Mouse (Mus musculus) kidney, adult 2 months (tissue): ENCODE measurements around the gene Scfd2. TPM values are rescaled to one million over a fixed set of nuclear protein-coding genes. Genes with fewer than 3 reads are reported as not detected.

Experiments
- DNase-seq: peaks from one replicate; pipeline ENCODE4 v3.0.0; 2021
- H3K27ac ChIP-seq: fragments of 200-500 bp; 2 replicates; pipeline ENCODE4 v1.5.1; 2012; ENCODE audit warnings: low read depth, low read length, control low read depth, inconsistent platforms; ENCODE audit not compliant: insufficient read depth
- H3K27me3 ChIP-seq: fragments of 200-500 bp; replicated peaks from 2 replicates; pipeline ENCODE4 v1.6.1; 2012; ENCODE audit warnings: mild to moderate bottlenecking, moderate library complexity, low read length, inconsistent platforms; ENCODE audit not compliant: control insufficient read depth, insufficient read depth
- H3K36me3 ChIP-seq: fragments of 200-500 bp; 2 replicates; pipeline ENCODE4 v1.6.1; 2012; ENCODE audit warnings: mild to moderate bottlenecking, moderate library complexity, low read length, inconsistent platforms; ENCODE audit not compliant: control insufficient read depth, insufficient read depth
- H3K4me1 ChIP-seq: fragments of 200-500 bp; 2 replicates; pipeline ENCODE4 v1.6.1; 2011; ENCODE audit warnings: low read length; ENCODE audit not compliant: control insufficient read depth, insufficient read depth
- H3K4me3 ChIP-seq: fragments of 200-500 bp; 2 replicates; pipeline ENCODE4 v1.5.1; 2011; ENCODE audit warnings: mild to moderate bottlenecking, low read depth, low read length, control low read depth; ENCODE audit not compliant: insufficient read depth
- CTCF ChIP-seq: fragments of 200-500 bp; conservative IDR thresholded peaks from 2 replicates; pipeline ENCODE4 v1.5.1; 2011; ENCODE audit warnings: low read depth, mild to moderate bottlenecking, control low read depth, low read length, moderate library complexity, mixed read lengths; ENCODE audit not compliant: insufficient read depth, insufficient read length
- POLR2A ChIP-seq: fragments of 200-500 bp; IDR thresholded peaks from one replicate; pipeline ENCODE4 v1.6.1; 2011; ENCODE audit warnings: low read depth, low read length, control low read depth
- WGBS: fragments of 180-500 bp; shearing (Covaris S2); methylation state at CpG from one replicate; pipeline ENCODE4 v1.1.7; 2018; 5-methylcytosine and 5-hydroxymethylcytosine counted together
- polyA plus RNA-seq: library from polyadenylated mRNA; depleted of rRNA; stranded (reverse); fragments of >200 nt; gene quantifications from 2 replicates; pipeline ENCODE4 v1.2.3, GENCODE M21; 2012

Gene Scfd2
- polyA plus RNA-seq, 1 experiment = 16.1 TPM

DNA sequence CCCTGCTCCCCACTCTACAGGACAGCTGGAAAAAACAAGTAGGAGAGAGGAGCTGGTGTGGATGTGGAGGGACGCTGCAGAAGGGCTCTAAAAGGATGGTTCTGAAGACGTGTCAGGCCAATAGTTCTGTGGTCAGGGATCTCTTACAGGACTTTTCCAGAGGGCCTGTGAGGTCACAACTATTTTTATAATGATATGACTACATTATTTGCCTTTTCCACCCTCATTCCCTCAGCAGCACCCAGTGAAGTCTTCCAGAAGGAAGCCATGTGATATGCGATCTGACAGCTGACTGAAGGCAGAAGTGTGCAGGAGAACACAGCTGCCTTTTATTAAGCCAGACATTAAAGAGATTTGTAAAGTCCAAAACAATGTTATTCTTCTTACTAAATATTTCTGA lies 85.7 kb downstream of the Scfd2 start:
- no peaks in the 10 kb centered on the region for H3K36me3 ChIP-seq
- H3K4me3 ChIP-seq = no peak overlapping the region
- H3K4me1 ChIP-seq = 0 out of 2 replicates have a peak, but pooled peaks cover 3% of the 10 kb centered on the region
- H3K27me3 ChIP-seq = no peaks in the 10 kb centered on the region
- no peak for DNase-seq
- WGBS = 83% methylated on average over 3 of the region's 3 CpGs
- TF ChIP-seq POLR2A (no peak), CTCF (no peak)
- H3K27ac ChIP-seq = no peak overlapping the region

DNA sequence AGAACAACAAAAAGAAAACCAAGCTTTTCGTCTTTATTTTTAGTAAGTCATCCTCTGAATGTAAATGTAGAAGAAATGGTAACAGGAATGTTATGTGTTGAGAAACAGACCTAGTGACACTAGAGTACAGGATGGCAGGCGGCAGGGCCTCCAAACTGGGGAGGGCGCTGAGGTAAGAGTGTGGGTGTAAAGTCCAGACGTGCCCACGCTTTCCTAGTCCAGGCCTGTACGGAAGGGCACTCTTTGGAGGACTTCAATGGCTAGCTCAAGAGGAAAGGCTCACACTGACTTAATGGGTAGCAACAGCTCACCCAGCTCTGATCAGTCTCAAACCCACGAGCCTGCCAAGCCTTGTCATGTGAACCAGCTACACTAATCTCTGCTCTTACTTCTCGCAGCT lies 93.2 kb downstream of the Scfd2 start:
- Histone ChIP-seq H3K4me3 (no peak overlapping the region), H3K27me3 (no peaks in the 10 kb centered on the region), H3K36me3 (no peaks in the 10 kb centered on the region), H3K4me1 (0 out of 2 replicates have a peak, but pooled peaks cover 3% of the 10 kb centered on the region), H3K27ac (no peak overlapping the region)
- WGBS = 68% methylated on average over 8 of the region's 8 CpGs
- DNase-seq = no peak
- TF ChIP-seq POLR2A = no peak
- no peak for TF ChIP-seq CTCF

DNA sequence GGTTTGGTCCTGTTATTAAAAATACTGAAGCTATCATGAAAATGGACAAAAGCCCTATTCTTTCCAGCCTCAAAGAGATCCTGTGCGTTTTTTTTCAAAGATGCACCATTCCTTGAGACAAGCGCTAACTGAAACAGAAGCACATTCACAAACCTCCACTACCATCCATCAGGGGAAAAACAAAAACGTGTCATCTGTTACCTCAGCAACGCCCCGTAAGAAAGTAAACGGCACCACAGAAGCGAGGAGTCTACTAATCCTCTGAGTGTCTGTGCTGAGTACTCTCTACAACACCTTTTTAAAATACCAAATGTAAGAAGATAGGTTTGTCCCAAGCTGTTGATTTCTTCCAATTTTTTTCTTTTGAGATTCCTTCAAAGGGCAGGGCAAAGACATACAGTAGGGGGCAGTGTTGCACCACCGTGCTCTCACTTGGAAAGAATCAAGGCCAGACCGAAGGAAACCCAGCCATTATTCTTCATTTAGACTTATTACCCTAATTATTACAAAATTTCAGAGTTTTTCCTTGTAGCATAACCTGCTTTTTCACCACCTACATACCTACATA lies 97.9 kb downstream of the Scfd2 start:
- TF ChIP-seq POLR2A (no peak), CTCF (peak; percentile 81)
- H3K4me3 ChIP-seq = peak overlapping the region; percentile 31; the same call in 1 of the 2 replicates
- DNase-seq = peak; percentile 77
- no peaks in the 10 kb centered on the region for H3K36me3 ChIP-seq
- no peaks in the 10 kb centered on the region for H3K4me1 ChIP-seq
- H3K27ac ChIP-seq = peak overlapping the region; percentile 60
- WGBS = 13% methylated on average over 9 of the region's 9 CpGs
- no peaks in the 10 kb centered on the region for H3K27me3 ChIP-seq

DNA sequence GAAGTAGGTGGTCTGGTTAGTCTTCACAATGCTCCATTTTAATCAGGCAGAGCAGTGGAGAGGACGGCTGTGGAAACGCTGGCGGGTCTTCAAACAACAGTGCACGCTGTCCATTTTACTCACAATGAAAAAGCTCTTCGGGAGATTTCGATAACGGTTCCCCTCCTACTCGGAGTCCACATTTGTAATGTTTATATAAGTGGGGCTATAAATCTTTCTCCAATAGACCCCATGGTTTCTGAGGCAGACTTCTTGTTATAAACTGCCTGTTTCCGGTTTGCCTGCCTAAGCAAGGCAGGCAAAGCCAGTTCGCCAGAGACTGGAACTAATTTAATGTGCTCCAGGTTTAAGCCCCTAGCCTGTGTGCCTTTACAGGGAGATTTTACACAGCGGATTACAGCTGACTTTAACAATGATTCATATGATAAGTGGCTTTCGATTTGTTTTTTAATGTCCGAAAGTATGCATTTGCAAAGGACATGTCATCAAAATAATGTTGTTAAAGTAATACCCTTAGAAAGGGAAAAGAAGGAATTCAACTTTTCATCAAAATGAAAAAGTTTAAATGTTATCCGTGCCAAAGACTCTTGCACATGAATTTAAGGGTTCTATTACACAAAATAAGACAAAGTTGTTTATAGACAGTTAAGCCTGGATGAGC lies 98.5 kb downstream of the Scfd2 start:
- WGBS = 27% methylated on average over 14 of the region's 14 CpGs
- DNase-seq = no peak
- no peak overlapping the region for H3K4me3 ChIP-seq

DNA sequence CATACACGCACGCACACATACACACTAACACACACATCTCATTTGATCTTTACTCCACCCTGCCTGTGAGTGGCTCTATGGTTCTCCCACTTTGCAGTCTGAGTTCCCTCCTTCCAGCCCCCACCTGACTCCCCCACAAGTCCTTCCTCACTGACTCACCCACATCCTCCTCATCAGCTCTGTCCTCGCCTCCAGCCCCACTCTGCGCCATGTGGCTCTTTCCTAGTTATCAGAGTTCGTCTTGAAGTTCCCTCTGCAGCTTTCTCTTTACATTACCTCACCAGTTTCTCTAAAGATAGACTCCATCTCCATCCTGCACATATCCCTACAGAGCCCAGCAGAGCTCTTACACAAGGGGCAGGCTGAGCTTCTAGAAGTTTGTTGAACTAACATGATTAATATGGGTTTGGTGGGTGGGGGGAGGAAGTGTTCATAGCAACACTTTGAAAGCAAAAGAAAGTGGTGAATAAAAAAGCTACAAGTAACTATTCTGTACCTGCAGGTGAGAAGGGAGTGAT lies 110.9 kb downstream of the Scfd2 start:
- WGBS = 86% methylated on average over 5 of the region's 5 CpGs
- H3K27me3 ChIP-seq = no peaks in the 10 kb centered on the region
- H3K4me3 ChIP-seq = no peak overlapping the region
- H3K27ac ChIP-seq = no peak overlapping the region
- H3K36me3 ChIP-seq = no peaks in the 10 kb centered on the region
- no peaks in the 10 kb centered on the region for H3K4me1 ChIP-seq
- no peak for DNase-seq
- no peak for TF ChIP-seq CTCF
- no peak for TF ChIP-seq POLR2A

More for the DNA sequence above, 98.5 kb downstream of the Scfd2 start:
- H3K4me1 ChIP-seq = no peaks in the 10 kb centered on the region
- H3K27ac ChIP-seq = no peak overlapping the region
- no peaks in the 10 kb centered on the region for H3K27me3 ChIP-seq
- H3K36me3 ChIP-seq = no peaks in the 10 kb centered on the region
- TF ChIP-seq CTCF = no peak
- TF ChIP-seq POLR2A = no peak

DNA sequence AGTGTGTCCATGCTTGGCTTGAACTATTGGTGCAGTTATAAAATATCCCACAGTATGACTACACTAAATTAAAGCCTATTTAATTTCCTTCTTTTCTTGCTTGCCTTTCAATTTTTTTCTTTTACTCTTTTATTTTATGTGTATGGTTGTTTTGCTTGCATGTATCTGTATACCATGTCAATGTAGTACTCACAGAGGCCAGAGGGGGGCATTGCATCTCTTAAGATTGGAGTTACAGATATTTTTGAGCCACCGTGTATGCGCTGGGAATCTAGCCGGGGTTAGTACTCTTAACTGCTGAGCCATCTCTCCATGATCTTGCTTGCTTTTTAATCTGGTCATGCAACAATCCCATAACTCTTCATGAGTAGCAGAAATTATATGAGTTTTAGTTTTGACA lies 119.0 kb downstream of the Scfd2 start:
- H3K27me3 ChIP-seq = no peaks in the 10 kb centered on the region
- 99% methylated on average over 3 of the region's 3 CpGs for WGBS
- no peak for DNase-seq
- no peak overlapping the region for H3K4me3 ChIP-seq
- no peak for TF ChIP-seq CTCF
- TF ChIP-seq POLR2A = no peak
- no peaks in the 10 kb centered on the region for H3K36me3 ChIP-seq
- no peaks in the 10 kb centered on the region for H3K4me1 ChIP-seq
- no peak overlapping the region for H3K27ac ChIP-seq

DNA sequence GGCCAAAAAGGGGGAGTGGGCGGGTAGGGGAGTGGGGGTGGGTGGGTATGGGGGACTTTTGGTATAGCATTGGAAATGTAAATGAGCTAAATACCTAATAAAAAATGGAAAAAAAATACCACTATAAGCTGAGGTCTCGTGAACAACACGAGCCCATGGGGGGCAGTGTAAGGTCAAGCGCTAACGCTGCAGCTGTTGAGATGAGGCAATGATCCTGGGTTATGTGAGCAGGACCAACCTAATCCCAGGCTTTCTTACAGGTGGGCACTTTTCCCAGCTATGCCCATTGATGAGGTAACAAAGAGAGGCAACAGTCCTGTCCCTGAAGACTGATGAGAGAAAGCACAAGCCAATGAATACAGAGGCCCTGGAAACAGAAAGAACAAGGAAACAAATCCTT lies 126.7 kb downstream of the Scfd2 start:
- WGBS = 93% methylated on average over 4 of the region's 5 CpGs
- Histone ChIP-seq H3K27me3 (no peaks in the 10 kb centered on the region), H3K4me1 (no peaks in the 10 kb centered on the region), H3K27ac (no peak overlapping the region), H3K36me3 (no peaks in the 10 kb centered on the region), H3K4me3 (no peak overlapping the region)
- DNase-seq = no peak
- TF ChIP-seq POLR2A (no peak), CTCF (no peak)
